Mouse (Mus musculus) small intestine, adult 2 months (tissue): ENCODE data around the gene Slco6d1.

Source experiments
- CTCF ChIP-seq: fragments of 200-500 bp; IDR thresholded peaks from 2 replicates; pipeline ENCODE4 v1.5.1; 2012; ENCODE audit warnings: low read depth, mild to moderate bottlenecking, control low read depth, inconsistent platforms, low read length, moderate library complexity, mixed read lengths; ENCODE audit not compliant: insufficient replicate concordance, insufficient read length; ENCODE audit errors: extremely low read depth
- POLR2A ChIP-seq: fragments of 200-500 bp; IDR thresholded peaks from 2 replicates; pipeline ENCODE4 v1.6.1; 2012; ENCODE audit warnings: low read depth, mild to moderate bottlenecking, control low read depth, inconsistent platforms, low read length, moderate library complexity

DNA sequence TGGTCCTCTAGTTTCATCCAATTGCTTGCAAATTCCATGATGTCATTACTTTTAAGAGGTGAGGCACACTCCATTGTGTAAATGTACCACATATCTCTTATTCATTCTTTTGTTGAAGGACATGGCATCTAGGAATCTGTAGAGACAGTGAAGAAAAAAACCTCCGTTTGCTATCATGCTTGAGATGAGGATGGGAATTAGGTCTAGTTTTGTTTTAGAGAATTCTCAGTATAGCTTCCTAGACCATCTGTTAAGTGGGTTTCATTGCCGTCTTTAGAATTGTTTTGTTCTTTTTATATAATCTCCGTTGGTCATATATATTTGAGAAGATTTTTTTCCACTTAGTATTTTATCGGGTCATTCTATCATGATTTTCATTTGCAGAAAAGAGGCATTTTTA lies 27.0 kb downstream of the Slco6d1 start:
- no peak for TF ChIP-seq CTCF
- no peak for TF ChIP-seq POLR2A
